Mouse (Mus musculus) olfactory bulb, adult 2 months (tissue): Measurements from ENCODE around the gene Ube2n. TPM values are rescaled to one million over a fixed set of nuclear protein-coding genes. Genes with fewer than 3 reads are reported as not detected.
A peak's percentile ranks its signal among the peaks of the same experiment; 100 is the strongest.

Source experiments
- H3K27ac ChIP-seq: fragments of 200-500 bp; 2 replicates; pipeline ENCODE4 v1.5.1; 2012; ENCODE audit warnings: low read depth, low read length; ENCODE audit not compliant: insufficient read depth
- H3K4me1 ChIP-seq: fragments of 200-500 bp; 2 replicates; pipeline ENCODE4 v1.6.1; 2012; ENCODE audit warnings: low read length; ENCODE audit not compliant: control insufficient read depth, insufficient read depth
- H3K4me3 ChIP-seq: fragments of 200-500 bp; 2 replicates; pipeline ENCODE4 v1.5.1; 2012; ENCODE audit warnings: mild to moderate bottlenecking, low read depth, low read length, moderate library complexity; ENCODE audit not compliant: insufficient read depth
- CTCF ChIP-seq: fragments of 200-500 bp; IDR thresholded peaks from 2 replicates; pipeline ENCODE4 v1.5.1; 2012; ENCODE audit warnings: low read depth, mild to moderate bottlenecking, low read length, moderate library complexity; ENCODE audit not compliant: insufficient read depth
- POLR2A ChIP-seq: fragments of 200-500 bp; IDR thresholded peaks from 2 replicates; pipeline ENCODE4 v1.6.1; 2012; ENCODE audit warnings: mild to moderate bottlenecking, low read depth, low read length, moderate library complexity; ENCODE audit not compliant: insufficient read depth
- WGBS: fragments of 180-500 bp; shearing (Covaris S2); methylation state at CpG from one replicate; pipeline ENCODE4 v1.1.7; 2018; 5-methylcytosine and 5-hydroxymethylcytosine counted together
- polyA plus RNA-seq: library from polyadenylated mRNA; stranded (reverse); fragments of >200 nt; gene quantifications from 2 replicates; pipeline ENCODE4 v1.2.4, GENCODE M21; 2012; ENCODE audit warnings: low replicate concordance; ENCODE audit not compliant: missing spikeins, insufficient read depth, insufficient read length

Gene Ube2n
- polyA plus RNA-seq, 1 experiment = not detected

- peak overlapping the region; percentile 61; the same call in 1 of the 2 replicates for H3K27ac ChIP-seq
- TF ChIP-seq POLR2A (no peak), CTCF (no peak)
- under 1% methylated on average over 64 of the region's 65 CpGs for WGBS
- H3K4me1 ChIP-seq = peaks cover 4% of the 10 kb centered on the region; the same call in 1 of the 2 replicates
- peak overlapping the region; percentile 71 for H3K4me3 ChIP-seq
These were observed 48.2 kb downstream of the Ube2n start for GRCm38 (mm10) chr10:95562859-95563841.

- Histone ChIP-seq H3K4me1 (peaks cover 4% of the 10 kb centered on the region; the same call in 1 of the 2 replicates), H3K27ac (peak within 1 kb of the TSS; percentile 61), H3K4me3 (peak within 1 kb of the TSS; percentile 71)
- WGBS = 1% methylated on average over 94 of the region's 97 CpGs
- TF ChIP-seq CTCF = no peak
- peak; percentile 96 for TF ChIP-seq POLR2A
These were observed 49.2 kb downstream of the Ube2n start, which contains the start of gene Nudt4 for GRCm38 (mm10) chr10:95563851-95564845. TSS of gene Nudt4 (minus strand) at chr10:95564146.

GRCm38 (mm10) chr10:95565156-95565854 is 50.4 kb downstream of the Ube2n start:
- H3K4me3 ChIP-seq = no peak overlapping the region
- 69% methylated on average over 14 of the region's 14 CpGs for WGBS
- TF ChIP-seq POLR2A = no peak
- H3K4me1 ChIP-seq = 0 out of 2 replicates have a peak, but pooled peaks cover 4% of the 10 kb centered on the region
- no peak overlapping the region for H3K27ac ChIP-seq

GRCm38 (mm10) chr10:95566786-95567185 is 51.8 kb downstream of the Ube2n start:
- H3K4me1 ChIP-seq = 0 out of 2 replicates have a peak, but pooled peaks cover 4% of the 10 kb centered on the region

GRCm38 (mm10) chr10:95567550-95567949 is 52.6 kb downstream of the Ube2n start:
- Histone ChIP-seq H3K4me3 (no peak overlapping the region), H3K27ac (no peak overlapping the region), H3K4me1 (0 out of 2 replicates have a peak, but pooled peaks cover 4% of the 10 kb centered on the region)
- no peak for TF ChIP-seq CTCF
- no peak for TF ChIP-seq POLR2A
- WGBS = 89% methylated on average over 5 of the region's 5 CpGs

More at GRCm38 (mm10) chr10:95566786-95567185, 51.8 kb downstream of the Ube2n start:
- WGBS = 93% methylated on average over 3 of the region's 3 CpGs
- no peak for TF ChIP-seq CTCF
- no peak for TF ChIP-seq POLR2A
- Histone ChIP-seq H3K27ac (no peak overlapping the region), H3K4me3 (no peak overlapping the region)

GRCm38 (mm10) chr10:95568016-95568415 is 53.1 kb downstream of the Ube2n start:
- H3K27ac ChIP-seq = no peak overlapping the region
- H3K4me3 ChIP-seq = no peak overlapping the region
- TF ChIP-seq POLR2A (no peak), CTCF (no peak)
- WGBS = 75% methylated on average over 6 of the region's 6 CpGs
- H3K4me1 ChIP-seq = 0 out of 2 replicates have a peak, but pooled peaks cover 4% of the 10 kb centered on the region

GRCm38 (mm10) chr10:95569441-95569840 is 54.5 kb downstream of the Ube2n start:
- 0 out of 2 replicates have a peak, but pooled peaks cover 1% of the 10 kb centered on the region for H3K4me1 ChIP-seq
- no peak overlapping the region for H3K27ac ChIP-seq
- H3K4me3 ChIP-seq = no peak overlapping the region
- no peak for TF ChIP-seq CTCF
- no peak for TF ChIP-seq POLR2A
- 77% methylated on average over 2 of the region's 2 CpGs for WGBS

- Histone ChIP-seq H3K4me1 (peaks cover 2% of the 10 kb centered on the region; the same call in 1 of the 2 replicates), H3K4me3 (no peak overlapping the region), H3K27ac (no peak overlapping the region)
- TF ChIP-seq CTCF (no peak), POLR2A (no peak)
- 89% methylated on average over 4 of the region's 4 CpGs for WGBS
These were observed 60.0 kb downstream of the Ube2n start for GRCm38 (mm10) chr10:95574994-95575393.
